Mouse (Mus musculus): Measurements from ENCODE around the gene Sipa1l3. TPM values are rescaled to one million over a fixed set of nuclear protein-coding genes. Genes with fewer than 3 reads are reported as not detected.

Gene Sipa1l3
- polyA plus RNA-seq, 1 experiment from 2014 or later = 22.0 TPM

GRCm38 (mm10) chr7:29452991-29453741 lies 65.3 kb downstream of the Sipa1l3 start:
- ATAC-seq (ENCODE audit: insufficient number of reproducible peaks, insufficient read depth, low FRiP score, low read depth) = peak; percentile 66; the same call in 1 of the 2 replicates
- H3K4me2 ChIP-seq (replicated peaks; ENCODE audit: low read depth, low read length) = peak overlapping the region; percentile 29

GRCm38 (mm10) chr7:29452381-29452780 lies 66.1 kb downstream of the Sipa1l3 start:
- Histone ChIP-seq H3K4me3 (ENCODE audit: low read depth, low read length) (no peak overlapping the region), H3K36me3 (ENCODE audit: control insufficient read depth, insufficient read depth, low read length) (no peaks in the 10 kb centered on the region), H3K9ac (replicated peaks; ENCODE audit: low read depth, low read length) (no peak overlapping the region), H3K4me1 (ENCODE audit: control insufficient read depth, insufficient read depth, low read length) (peaks cover 23% of the 10 kb centered on the region), H3K27ac (ENCODE audit: low read length) (peak overlapping the region; percentile 92; the same call in 1 of the 2 replicates), H3K27me3 (ENCODE audit: control insufficient read depth, insufficient read depth, low read length) (no peaks in the 10 kb centered on the region), H3K4me2 (replicated peaks; ENCODE audit: low read depth, low read length) (no peak overlapping the region), H3K9me3 (ENCODE audit: control insufficient read depth, low read depth, low read length) (no peaks in the 10 kb centered on the region)
- 83% methylated on average over 6 of the region's 6 CpGs for WGBS
- ATAC-seq (ENCODE audit: insufficient number of reproducible peaks, insufficient read depth, low FRiP score, low read depth) = no peak

More at GRCm38 (mm10) chr7:29452991-29453741, 65.3 kb downstream of the Sipa1l3 start:
- Histone ChIP-seq H3K4me3 (ENCODE audit: low read depth, low read length) (no peak overlapping the region), H3K27ac (ENCODE audit: low read length) (peak overlapping the region; percentile 92), H3K9me3 (ENCODE audit: control insufficient read depth, low read depth, low read length) (no peaks in the 10 kb centered on the region), H3K9ac (replicated peaks; ENCODE audit: low read depth, low read length) (no peak overlapping the region), H3K4me1 (ENCODE audit: control insufficient read depth, insufficient read depth, low read length) (peaks cover 23% of the 10 kb centered on the region), H3K36me3 (ENCODE audit: control insufficient read depth, insufficient read depth, low read length) (no peaks in the 10 kb centered on the region), H3K27me3 (ENCODE audit: control insufficient read depth, insufficient read depth, low read length) (no peaks in the 10 kb centered on the region)
- WGBS = 20% methylated on average over 18 of the region's 18 CpGs

GRCm38 (mm10) chr7:29450175-29450574 lies 68.3 kb downstream of the Sipa1l3 start:
- no peak overlapping the region for H3K4me2 ChIP-seq (replicated peaks; ENCODE audit: low read depth, low read length)
- 81% methylated on average over 5 of the region's 5 CpGs for WGBS
- no peak for ATAC-seq (ENCODE audit: insufficient number of reproducible peaks, insufficient read depth, low FRiP score, low read depth)
- no peak overlapping the region for H3K27ac ChIP-seq (ENCODE audit: low read length)
- no peaks in the 10 kb centered on the region for H3K9me3 ChIP-seq (ENCODE audit: control insufficient read depth, low read depth, low read length)
- H3K9ac ChIP-seq (replicated peaks; ENCODE audit: low read depth, low read length) = no peak overlapping the region
- no peaks in the 10 kb centered on the region for H3K27me3 ChIP-seq (ENCODE audit: control insufficient read depth, insufficient read depth, low read length)
- H3K4me3 ChIP-seq (ENCODE audit: low read depth, low read length) = no peak overlapping the region
- peaks cover 23% of the 10 kb centered on the region for H3K4me1 ChIP-seq (ENCODE audit: control insufficient read depth, insufficient read depth, low read length)
- no peaks in the 10 kb centered on the region for H3K36me3 ChIP-seq (ENCODE audit: control insufficient read depth, insufficient read depth, low read length)

- Histone ChIP-seq H3K4me3 (ENCODE audit: low read depth, low read length) (no peak overlapping the region), H3K27me3 (ENCODE audit: control insufficient read depth, insufficient read depth, low read length) (no peaks in the 10 kb centered on the region), H3K27ac (ENCODE audit: low read length) (no peak overlapping the region), H3K36me3 (ENCODE audit: control insufficient read depth, insufficient read depth, low read length) (no peaks in the 10 kb centered on the region), H3K4me1 (ENCODE audit: control insufficient read depth, insufficient read depth, low read length) (peaks cover 30% of the 10 kb centered on the region), H3K4me2 (replicated peaks; ENCODE audit: low read depth, low read length) (no peak overlapping the region), H3K9ac (replicated peaks; ENCODE audit: low read depth, low read length) (no peak overlapping the region), H3K9me3 (ENCODE audit: control insufficient read depth, low read depth, low read length) (no peaks in the 10 kb centered on the region)
- 93% methylated on average over 6 of the region's 6 CpGs for WGBS
- ATAC-seq (ENCODE audit: insufficient number of reproducible peaks, insufficient read depth, low FRiP score, low read depth) = no peak
These were observed 69.6 kb downstream of the Sipa1l3 start for GRCm38 (mm10) chr7:29448830-29449229.

GRCm38 (mm10) chr7:29447147-29447829 lies 71.2 kb downstream of the Sipa1l3 start:
- Histone ChIP-seq H3K36me3 (ENCODE audit: control insufficient read depth, insufficient read depth, low read length) (no peaks in the 10 kb centered on the region), H3K27me3 (ENCODE audit: control insufficient read depth, insufficient read depth, low read length) (no peaks in the 10 kb centered on the region), H3K9me3 (ENCODE audit: control insufficient read depth, low read depth, low read length) (no peaks in the 10 kb centered on the region), H3K4me2 (replicated peaks; ENCODE audit: low read depth, low read length) (no peak overlapping the region), H3K27ac (ENCODE audit: low read length) (no peak overlapping the region), H3K9ac (replicated peaks; ENCODE audit: low read depth, low read length) (no peak overlapping the region), H3K4me3 (ENCODE audit: low read depth, low read length) (no peak overlapping the region), H3K4me1 (ENCODE audit: control insufficient read depth, insufficient read depth, low read length) (peaks cover 15% of the 10 kb centered on the region)
- 85% methylated on average over 11 of the region's 11 CpGs for WGBS
- no peak for ATAC-seq (ENCODE audit: insufficient number of reproducible peaks, insufficient read depth, low FRiP score, low read depth)

- no peak overlapping the region for H3K9ac ChIP-seq (replicated peaks; ENCODE audit: low read depth, low read length)
These were observed 72.3 kb downstream of the Sipa1l3 start for GRCm38 (mm10) chr7:29446156-29446555.

GRCm38 (mm10) chr7:29444527-29444926 lies 73.9 kb downstream of the Sipa1l3 start:
- no peak overlapping the region for H3K4me3 ChIP-seq (ENCODE audit: low read depth, low read length)
- peaks cover 13% of the 10 kb centered on the region for H3K4me1 ChIP-seq (ENCODE audit: control insufficient read depth, insufficient read depth, low read length)
- no peaks in the 10 kb centered on the region for H3K36me3 ChIP-seq (ENCODE audit: control insufficient read depth, insufficient read depth, low read length)
- no peaks in the 10 kb centered on the region for H3K9me3 ChIP-seq (ENCODE audit: control insufficient read depth, low read depth, low read length)
- H3K4me2 ChIP-seq (replicated peaks; ENCODE audit: low read depth, low read length) = no peak overlapping the region
- no peaks in the 10 kb centered on the region for H3K27me3 ChIP-seq (ENCODE audit: control insufficient read depth, insufficient read depth, low read length)
- no peak overlapping the region for H3K9ac ChIP-seq (replicated peaks; ENCODE audit: low read depth, low read length)
- no peak for ATAC-seq (ENCODE audit: insufficient number of reproducible peaks, insufficient read depth, low FRiP score, low read depth)
- 53% methylated on average over 5 of the region's 5 CpGs for WGBS
- peak overlapping the region; percentile 66; the same call in 1 of the 2 replicates for H3K27ac ChIP-seq (ENCODE audit: low read length)

More at GRCm38 (mm10) chr7:29446156-29446555, 72.3 kb downstream of the Sipa1l3 start:
- Histone ChIP-seq H3K4me1 (ENCODE audit: control insufficient read depth, insufficient read depth, low read length) (peaks cover 13% of the 10 kb centered on the region), H3K27ac (ENCODE audit: low read length) (no peak overlapping the region), H3K4me3 (ENCODE audit: low read depth, low read length) (no peak overlapping the region), H3K4me2 (replicated peaks; ENCODE audit: low read depth, low read length) (no peak overlapping the region), H3K27me3 (ENCODE audit: control insufficient read depth, insufficient read depth, low read length) (no peaks in the 10 kb centered on the region), H3K36me3 (ENCODE audit: control insufficient read depth, insufficient read depth, low read length) (no peaks in the 10 kb centered on the region), H3K9me3 (ENCODE audit: control insufficient read depth, low read depth, low read length) (no peaks in the 10 kb centered on the region)
- no peak for ATAC-seq (ENCODE audit: insufficient number of reproducible peaks, insufficient read depth, low FRiP score, low read depth)
- 84% methylated on average over 4 of the region's 4 CpGs for WGBS

GRCm38 (mm10) chr7:29444070-29444469 lies 74.4 kb downstream of the Sipa1l3 start:
- Histone ChIP-seq H3K27ac (ENCODE audit: low read length) (peak overlapping the region; percentile 66; the same call in 1 of the 2 replicates), H3K27me3 (ENCODE audit: control insufficient read depth, insufficient read depth, low read length) (no peaks in the 10 kb centered on the region), H3K4me3 (ENCODE audit: low read depth, low read length) (no peak overlapping the region), H3K9me3 (ENCODE audit: control insufficient read depth, low read depth, low read length) (no peaks in the 10 kb centered on the region), H3K9ac (replicated peaks; ENCODE audit: low read depth, low read length) (no peak overlapping the region), H3K4me1 (ENCODE audit: control insufficient read depth, insufficient read depth, low read length) (peaks cover 13% of the 10 kb centered on the region), H3K4me2 (replicated peaks; ENCODE audit: low read depth, low read length) (no peak overlapping the region), H3K36me3 (ENCODE audit: control insufficient read depth, insufficient read depth, low read length) (no peaks in the 10 kb centered on the region)
- WGBS = 35% methylated on average over 2 of the region's 2 CpGs
- ATAC-seq (ENCODE audit: insufficient number of reproducible peaks, insufficient read depth, low FRiP score, low read depth) = no peak

Data from stomach, embryonic 14.5 days (tissue).